Mouse (Mus musculus) midbrain, embryonic 12.5 days (tissue): Measurements from ENCODE around the gene Dll3. TPM values are rescaled to one million over a fixed set of nuclear protein-coding genes. Genes with fewer than 3 reads are reported as not detected.
"Not testable (repeated sequence)": the region's sequence is repeated elsewhere in the genome, so short reads cannot be mapped to it uniquely, and the experiment has no call there.

Experiments used
- ATAC-seq: fragments of 200-750 bp; cut with Nextera tagmentation; 2 replicates; pipeline ENCODE4 v1.8.0; 2017; ENCODE audit warnings: low read depth, moderate TSS enrichment, moderate library complexity; ENCODE audit not compliant: low FRiP score
- H3K27ac ChIP-seq: fragments of 300-500 bp; sonication (generic); replicated peaks from 2 replicates; pipeline ENCODE4 v1.5.1; 2016; ENCODE audit warnings: mild to moderate bottlenecking
- H3K27me3 ChIP-seq: fragments of 300-500 bp; sonication (generic); 2 replicates; pipeline ENCODE4 v1.6.1; 2016; ENCODE audit warnings: mild to moderate bottlenecking
- H3K36me3 ChIP-seq: fragments of 300-500 bp; sonication (generic); 2 replicates; pipeline ENCODE4 v1.6.1; 2016
- H3K4me1 ChIP-seq: fragments of 300-500 bp; sonication (generic); 2 replicates; pipeline ENCODE4 v1.6.1; 2016
- H3K4me2 ChIP-seq: fragments of 300-500 bp; sonication (generic); replicated peaks from 2 replicates; pipeline ENCODE4 v1.6.1; 2016; ENCODE audit warnings: mild to moderate bottlenecking, moderate library complexity
- H3K4me3 ChIP-seq: fragments of 300-500 bp; sonication (generic); 2 replicates; pipeline ENCODE4 v1.5.1; 2016; ENCODE audit warnings: mild to moderate bottlenecking
- H3K9ac ChIP-seq: fragments of 300-500 bp; sonication (generic); replicated peaks from 2 replicates; pipeline ENCODE4 v1.6.1; 2016; ENCODE audit warnings: mild to moderate bottlenecking, moderate library complexity
- H3K9me3 ChIP-seq: fragments of 300-500 bp; sonication (generic); 2 replicates; pipeline ENCODE4 v1.6.1; 2016; ENCODE audit warnings: mild to moderate bottlenecking
- WGBS: fragments of 180-500 bp; shearing (Covaris S2); methylation state at CpG from one replicate; pipeline ENCODE4 v1.1.7; 2016; 5-methylcytosine and 5-hydroxymethylcytosine counted together
- polyA plus RNA-seq: library from polyadenylated mRNA; unstranded; fragments of >200 nt; fragmentation: Nextera tagmentation; extraction: Ambion mirVana; gene quantifications from 2 replicates; pipeline ENCODE4 v1.2.1, GENCODE M21; 2016

The Dll3 gene
- polyA plus RNA-seq, 1 experiment from 2014 or later, result 91.4 TPM

DNA sequence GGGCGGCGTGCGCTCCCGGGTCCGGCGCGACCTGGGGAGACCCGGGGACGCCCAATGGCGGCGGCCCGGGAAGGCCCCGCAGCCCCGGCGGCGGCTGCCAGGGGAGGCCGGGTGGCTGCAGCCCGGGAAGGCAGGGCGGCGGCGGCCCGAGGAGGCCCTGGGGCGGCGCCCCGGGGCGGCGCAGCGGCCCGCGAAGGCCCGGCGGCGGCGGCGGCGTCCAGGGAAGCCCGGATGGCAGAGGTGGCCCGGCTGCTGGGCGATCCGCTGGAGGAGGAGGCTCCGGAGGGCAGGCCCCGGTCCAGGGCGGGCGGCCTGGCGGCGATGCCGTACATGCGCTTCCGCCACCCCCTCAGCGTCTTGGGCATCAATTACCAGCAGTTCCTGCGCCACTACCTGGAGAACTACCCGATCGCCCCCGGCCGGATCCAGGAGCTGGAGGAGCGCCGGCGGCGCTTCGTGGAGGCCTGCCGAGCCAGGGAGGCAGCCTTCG, 34.0 kb downstream of the Dll3 start:
- peak overlapping the region; percentile 99 for H3K9ac ChIP-seq
- peaks cover 32% of the 10 kb centered on the region for H3K36me3 ChIP-seq
- peaks cover 11% of the 10 kb centered on the region for H3K4me1 ChIP-seq
- H3K9me3 ChIP-seq, result no peaks in the 10 kb centered on the region
- H3K4me2 ChIP-seq, result peak overlapping the region; percentile 84
- H3K4me3 ChIP-seq, result peak overlapping the region; percentile 89
- peak overlapping the region; percentile 94 for H3K27ac ChIP-seq
- ATAC-seq, result peak; percentile 83
- H3K27me3 ChIP-seq, result 0 out of 2 replicates have a peak, but pooled peaks cover 7% of the 10 kb centered on the region
- under 1% methylated on average over 44 of the region's 62 CpGs for WGBS

DNA sequence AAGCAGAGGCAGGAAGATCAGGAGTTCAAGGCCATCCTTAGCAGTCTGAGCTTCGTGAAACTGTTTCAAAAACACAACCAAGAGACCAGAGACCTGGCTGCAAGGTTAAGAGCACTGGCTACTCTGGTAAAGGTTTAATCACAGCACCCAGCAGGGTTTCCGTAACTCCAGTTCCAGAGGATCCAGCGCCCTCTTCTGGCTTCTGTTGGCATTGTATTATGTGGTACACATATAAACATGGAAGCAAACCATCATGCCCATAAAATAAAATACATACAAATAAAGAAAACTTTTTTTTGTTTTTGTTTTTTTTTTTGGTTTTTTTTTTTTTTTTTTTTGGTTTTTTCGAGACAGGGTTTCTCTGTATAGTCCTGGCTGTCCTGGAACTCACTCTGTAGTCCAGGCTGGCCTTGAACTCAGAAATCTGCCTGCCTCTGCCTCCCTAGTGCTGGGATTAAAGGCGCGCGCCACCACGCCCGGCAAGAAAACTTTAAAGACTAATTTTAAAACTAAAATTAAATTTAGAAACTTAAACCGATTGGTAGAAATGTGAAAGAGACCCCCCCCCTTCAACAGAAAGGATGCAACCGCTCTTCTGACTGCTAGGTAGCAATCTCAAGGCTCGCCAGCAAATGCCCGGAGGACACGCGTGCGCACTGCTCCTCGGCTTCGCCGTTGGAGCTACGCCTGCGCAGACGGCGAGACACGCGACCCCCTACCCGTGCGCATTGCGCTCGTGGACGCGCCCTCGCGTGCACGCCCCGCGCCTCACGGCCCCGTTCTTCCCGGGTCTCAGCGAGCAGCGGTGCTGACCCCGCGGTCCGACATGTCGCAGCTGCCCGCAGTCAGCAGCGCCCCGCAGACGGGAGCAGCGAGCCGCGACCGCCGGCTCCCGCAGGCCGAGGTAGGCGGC, 34.7 kb downstream of the Dll3 start, which contains the start of gene Eid2:
TSS of gene Eid2 (plus strand) at position 753 of the 913 bp plus-strand sequence.
- no peaks in the 10 kb centered on the region for H3K9me3 ChIP-seq
- peak within 1 kb of the TSS; percentile 89 for H3K4me3 ChIP-seq
- WGBS, result 7% methylated on average over 57 of the region's 57 CpGs
- peak within 1 kb of the TSS; percentile 99 for H3K9ac ChIP-seq
- H3K27me3 ChIP-seq, result 0 out of 2 replicates have a peak, but pooled peaks cover 7% of the 10 kb centered on the region
- peaks cover 11% of the 10 kb centered on the region for H3K4me1 ChIP-seq
- H3K27ac ChIP-seq, result peak within 1 kb of the TSS; percentile 94
- peak within 1 kb of the TSS; percentile 84 for H3K4me2 ChIP-seq
- peak; percentile 92 for ATAC-seq
- H3K36me3 ChIP-seq, result peaks cover 25% of the 10 kb centered on the region

DNA sequence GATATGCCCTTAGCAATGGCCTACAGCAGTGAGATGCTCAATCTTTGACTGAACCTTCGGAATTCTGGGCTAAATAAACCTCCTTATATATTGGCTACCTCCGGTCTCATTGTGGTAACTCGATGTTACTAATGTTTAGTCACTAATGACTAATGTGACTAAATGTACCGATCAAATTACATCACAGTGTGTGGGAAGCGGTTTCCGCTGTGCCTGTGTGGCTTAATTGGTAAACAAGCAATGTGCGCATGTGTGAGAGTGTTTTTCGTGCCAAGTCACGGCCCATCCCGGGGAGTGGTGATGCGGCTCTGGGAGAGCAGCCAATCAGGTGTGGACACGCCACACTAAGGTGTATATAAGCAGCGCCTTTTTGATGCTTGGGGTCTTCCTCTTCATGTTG, 36.6 kb downstream of the Dll3 start:
- Histone ChIP-seq H3K27ac (no peak overlapping the region), H3K27me3 (peaks cover 7% of the 10 kb centered on the region; the same call in 1 of the 2 replicates), H3K4me1 (peaks cover 11% of the 10 kb centered on the region), H3K9me3 (no peaks in the 10 kb centered on the region), H3K36me3 (peaks cover 9% of the 10 kb centered on the region; the same call in 1 of the 2 replicates), H3K4me3 (no peak overlapping the region), H3K9ac (no peak overlapping the region), H3K4me2 (no peak overlapping the region)
- 92% methylated on average over 13 of the region's 13 CpGs for WGBS
- no peak for ATAC-seq

DNA sequence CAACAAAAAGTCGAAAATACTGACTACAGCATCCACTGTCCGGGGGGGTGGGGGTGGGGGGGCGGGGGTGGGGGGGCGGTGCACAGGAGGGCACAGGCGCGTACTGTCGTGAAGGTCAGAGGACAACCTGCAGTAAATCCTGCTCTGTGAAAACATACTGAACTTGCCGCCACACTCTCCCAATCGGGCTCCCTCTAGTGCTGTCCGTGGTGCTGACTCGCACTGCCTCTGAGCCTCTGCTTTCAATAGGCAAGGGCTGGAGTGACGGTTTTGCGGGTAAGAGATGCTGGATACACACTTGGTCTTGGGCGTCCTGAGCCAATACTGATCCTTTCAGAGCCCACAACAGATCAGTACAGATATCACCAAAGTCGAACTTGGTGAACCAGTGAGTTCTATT, 38.3 kb downstream of the Dll3 start:
- H3K4me1 ChIP-seq, result peaks cover 5% of the 10 kb centered on the region
- H3K9me3 ChIP-seq, result no peaks in the 10 kb centered on the region
- H3K27ac ChIP-seq, result no peak overlapping the region
- H3K36me3 ChIP-seq, result no peaks in the 10 kb centered on the region
- H3K4me3 ChIP-seq, result no peak overlapping the region
- 9% methylated on average over 14 of the region's 15 CpGs for WGBS
- no peak overlapping the region for H3K9ac ChIP-seq
- no peak overlapping the region for H3K4me2 ChIP-seq
- H3K27me3 ChIP-seq, result peaks cover 7% of the 10 kb centered on the region; the same call in 1 of the 2 replicates
- no peak for ATAC-seq

DNA sequence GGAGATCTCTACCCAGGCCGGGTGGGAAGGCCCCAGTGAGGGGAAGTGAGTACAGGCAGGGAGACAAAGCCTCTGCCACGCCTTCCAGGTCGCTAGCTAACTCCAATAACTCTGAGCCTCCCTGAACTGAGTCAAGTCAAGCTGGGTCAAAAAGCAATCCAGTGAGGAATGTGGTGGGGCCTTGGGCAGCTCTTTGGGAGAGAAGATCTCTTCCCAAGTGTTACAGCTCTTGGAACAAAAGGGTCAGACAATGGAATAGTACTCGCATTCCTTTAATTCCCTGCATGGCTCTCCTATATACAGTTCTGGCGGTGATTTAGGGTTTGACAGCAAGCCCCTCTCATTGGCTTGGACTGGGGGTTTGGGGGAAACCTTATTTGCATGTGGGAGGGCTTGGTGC, 39.2 kb downstream of the Dll3 start:
- H3K36me3 ChIP-seq, result no peaks in the 10 kb centered on the region
- H3K9me3 ChIP-seq, result no peaks in the 10 kb centered on the region
- H3K9ac ChIP-seq, result no peak overlapping the region
- no peak overlapping the region for H3K4me3 ChIP-seq
- no peak overlapping the region for H3K4me2 ChIP-seq
- no peaks in the 10 kb centered on the region for H3K4me1 ChIP-seq
- no peak for ATAC-seq
- no peak overlapping the region for H3K27ac ChIP-seq
- 39% methylated on average over 5 of the region's 5 CpGs for WGBS
- peaks cover 7% of the 10 kb centered on the region; the same call in 1 of the 2 replicates for H3K27me3 ChIP-seq

DNA sequence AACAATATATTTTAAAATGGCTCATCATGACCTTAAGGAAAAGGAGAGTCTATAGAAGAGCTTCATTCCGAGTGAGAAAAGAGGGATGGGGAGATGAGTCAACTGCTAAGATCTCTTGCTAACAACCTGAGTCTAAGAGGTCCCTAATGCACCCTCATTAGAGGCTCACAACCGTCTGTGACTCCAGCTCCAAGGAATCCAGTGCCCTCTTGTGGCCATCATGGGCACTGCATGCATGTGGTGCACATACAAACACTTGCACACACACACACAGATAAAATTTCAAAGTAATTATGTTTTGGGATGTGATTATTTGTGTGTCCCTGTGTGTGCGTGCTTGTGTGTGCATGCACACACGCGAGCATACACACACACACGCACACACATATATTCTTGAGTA, 46.6 kb downstream of the Dll3 start:
- 88% methylated on average over 6 of the region's 6 CpGs for WGBS
- H3K9me3 ChIP-seq, result 0 out of 2 replicates have a peak, but pooled peaks cover 5% of the 10 kb centered on the region
- H3K4me1 ChIP-seq, result no peaks in the 10 kb centered on the region
- H3K27me3 ChIP-seq, result no peaks in the 10 kb centered on the region
- no peaks in the 10 kb centered on the region for H3K36me3 ChIP-seq
- no peak overlapping the region for H3K4me3 ChIP-seq
- H3K4me2 ChIP-seq, result no peak overlapping the region
- H3K27ac ChIP-seq, result no peak overlapping the region
- ATAC-seq, result no peak
- no peak overlapping the region for H3K9ac ChIP-seq

DNA sequence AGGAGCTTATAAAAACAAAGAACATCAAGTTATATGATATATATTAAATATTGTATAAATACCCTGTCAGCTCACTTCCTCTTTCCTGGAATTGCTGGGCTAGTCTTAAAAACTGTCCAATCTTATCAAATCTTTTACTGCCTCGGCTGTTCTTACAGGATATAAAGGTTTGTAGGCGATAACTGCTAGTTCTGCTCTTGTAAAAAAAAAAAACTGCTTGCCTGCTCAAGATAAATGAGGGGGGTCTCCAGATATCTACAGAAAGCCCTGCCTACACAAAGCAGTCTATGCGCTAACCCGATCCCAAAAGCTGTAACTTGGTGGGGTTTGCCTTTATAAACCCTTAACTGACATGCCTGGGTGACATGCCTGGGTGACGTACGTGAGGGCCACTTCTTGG, 47.4 kb downstream of the Dll3 start:
- Histone ChIP-seq H3K36me3 (no peaks in the 10 kb centered on the region), H3K9me3 (0 out of 2 replicates have a peak, but pooled peaks cover 5% of the 10 kb centered on the region), H3K4me3 (no peak overlapping the region), H3K4me1 (no peaks in the 10 kb centered on the region), H3K27me3 (no peaks in the 10 kb centered on the region), H3K4me2 (no peak overlapping the region), H3K9ac (no peak overlapping the region), H3K27ac (no peak overlapping the region)
- WGBS, result 95% methylated on average over 6 of the region's 6 CpGs
- no peak for ATAC-seq

DNA sequence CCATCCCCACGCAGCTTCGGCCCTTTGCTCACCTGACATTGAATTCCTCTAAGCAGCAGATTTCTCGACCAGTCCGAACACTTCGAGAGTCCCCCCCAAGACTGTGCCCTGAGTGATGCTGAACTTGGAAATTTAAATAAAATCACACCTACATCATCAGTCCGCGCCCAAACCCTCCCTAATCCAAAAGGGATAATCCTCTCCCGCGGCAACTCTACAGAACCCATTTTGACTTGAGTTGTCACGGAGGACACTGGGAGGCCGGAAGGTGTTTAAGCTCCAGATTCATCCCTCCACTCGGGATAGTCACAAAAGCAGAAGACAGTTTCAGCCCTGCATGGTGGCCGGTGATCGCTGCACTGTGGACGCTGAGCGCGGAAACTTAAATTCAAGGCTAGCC, 50.1 kb downstream of the Dll3 start:
- Histone ChIP-seq H3K9me3 (0 out of 2 replicates have a peak, but pooled peaks cover 10% of the 10 kb centered on the region), H3K27me3 (no peaks in the 10 kb centered on the region), H3K4me2 (no peak overlapping the region), H3K9ac (no peak overlapping the region), H3K4me3 (no peak overlapping the region), H3K4me1 (no peaks in the 10 kb centered on the region), H3K27ac (no peak overlapping the region), H3K36me3 (no peaks in the 10 kb centered on the region)
- 88% methylated on average over 17 of the region's 17 CpGs for WGBS
- no peak for ATAC-seq

DNA sequence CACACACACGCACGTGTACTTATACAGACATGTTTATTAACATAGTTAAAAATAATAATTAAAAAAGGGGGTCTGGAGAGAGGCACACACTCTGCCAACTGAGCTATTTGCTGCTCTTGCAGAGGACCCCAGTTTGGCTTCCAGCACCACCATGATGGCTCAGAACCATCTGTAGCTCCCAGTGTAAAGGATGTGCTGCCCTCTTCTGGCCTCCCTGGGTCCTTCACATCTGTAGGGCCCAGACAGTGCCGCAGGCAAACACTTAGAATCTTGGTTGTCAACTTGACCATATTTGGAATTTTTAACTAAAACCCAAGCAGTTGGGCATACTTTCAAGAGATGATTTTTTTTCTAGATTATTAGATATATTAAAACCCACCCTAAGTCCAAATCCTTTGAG, 53.1 kb downstream of the Dll3 start:
- WGBS, result 86% methylated on average over 3 of the region's 3 CpGs
- H3K9me3 ChIP-seq, result 0 out of 2 replicates have a peak, but pooled peaks cover 5% of the 10 kb centered on the region
- no peak for ATAC-seq
- H3K9ac ChIP-seq, result no peak overlapping the region
- H3K4me1 ChIP-seq, result no peaks in the 10 kb centered on the region
- H3K27me3 ChIP-seq, result no peaks in the 10 kb centered on the region
- H3K4me3 ChIP-seq, result no peak overlapping the region
- H3K36me3 ChIP-seq, result no peaks in the 10 kb centered on the region
- H3K27ac ChIP-seq, result no peak overlapping the region
- no peak overlapping the region for H3K4me2 ChIP-seq

DNA sequence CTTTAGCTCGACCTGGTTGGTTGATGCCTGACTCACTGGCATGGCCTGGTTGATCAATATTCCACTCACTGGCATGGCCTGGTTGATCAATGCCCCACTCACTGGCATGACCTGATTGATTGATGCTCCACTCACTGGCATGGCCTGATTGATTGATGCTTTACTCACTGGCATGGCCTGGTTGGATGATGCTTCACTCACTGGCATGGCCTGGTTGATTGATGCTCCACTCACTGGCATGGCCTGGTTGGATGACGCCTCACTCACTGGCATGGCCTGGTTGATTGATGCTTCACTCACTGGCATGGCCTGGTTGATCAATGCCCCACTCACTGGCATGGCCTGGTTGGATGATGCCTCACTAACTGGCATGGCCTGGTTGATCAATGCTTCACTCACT, 58.1 kb downstream of the Dll3 start:
- H3K9ac ChIP-seq, H3K36me3 ChIP-seq, H3K27me3 ChIP-seq, H3K4me3 ChIP-seq, ATAC-seq, H3K4me1 ChIP-seq, H3K4me2 ChIP-seq, H3K27ac ChIP-seq, H3K9me3 ChIP-seq: not testable (repeated sequence)
- WGBS, result 82% methylated on average over 2 of the region's 2 CpGs
